Mouse (Mus musculus): ENCODE data around the gene Kif6. TPM values are rescaled to one million over a fixed set of nuclear protein-coding genes. Genes with fewer than 3 reads are reported as not detected.
A peak's percentile ranks its signal among the peaks of the same experiment; 100 is the strongest.

The Kif6 gene
- polyA plus RNA-seq, 1 experiment from 2014 or later, result 3.1 TPM

DNA sequence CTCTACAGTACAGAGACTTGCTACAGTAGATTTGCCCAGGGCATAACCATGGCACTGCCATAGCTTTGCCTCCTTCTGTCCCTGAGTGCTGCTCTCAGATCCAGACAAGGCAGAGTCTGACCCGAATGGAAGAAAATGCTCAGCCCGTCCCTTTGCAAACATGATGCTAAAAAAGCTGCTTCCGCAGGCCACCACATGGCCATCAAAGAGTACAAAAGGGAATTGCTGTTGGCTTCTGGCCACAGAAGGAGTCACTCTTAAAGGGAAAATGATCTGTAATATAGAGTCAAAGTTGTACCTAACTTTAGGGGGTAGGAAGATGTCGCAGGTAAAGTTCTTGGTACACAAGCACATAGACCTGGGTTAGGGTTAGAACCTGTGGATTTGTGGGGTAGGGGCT is 126.2 kb downstream of the Kif6 start:
- Histone ChIP-seq H3K9me3 (replicated peaks; ENCODE audit: control insufficient read depth, low read length) (no peaks in the 10 kb centered on the region), H3K4me1 (ENCODE audit: control insufficient read depth, insufficient read depth, low read length) (no peaks in the 10 kb centered on the region), H3K36me3 (replicated peaks; ENCODE audit: control insufficient read depth, insufficient read depth, low read depth, low read length) (no peaks in the 10 kb centered on the region), H3K9ac (replicated peaks; ENCODE audit: low read length) (no peak overlapping the region), H3K4me3 (ENCODE audit: low read depth, low read length) (no peak overlapping the region), H3K27me3 (ENCODE audit: control insufficient read depth, insufficient read depth, low read length) (no peaks in the 10 kb centered on the region), H3K27ac (replicated peaks; ENCODE audit: low read depth, low read length) (no peak overlapping the region), H3K4me2 (ENCODE audit: low read depth, low read length) (no peak overlapping the region)
- DNase-seq (ENCODE audit: low spot score) (no peak), ATAC-seq (replicated peaks; ENCODE audit: insufficient number of reproducible peaks, low FRiP score, low TSS enrichment, low read depth) (no peak)
- 89% methylated on average over 4 of the region's 4 CpGs for WGBS

GRCm38 (mm10) chr17:49741927-49742326 is 127.0 kb downstream of the Kif6 start:
- Histone ChIP-seq H3K4me3 (ENCODE audit: low read depth, low read length) (no peak overlapping the region), H3K27ac (replicated peaks; ENCODE audit: low read depth, low read length) (no peak overlapping the region), H3K4me1 (ENCODE audit: control insufficient read depth, insufficient read depth, low read length) (no peaks in the 10 kb centered on the region), H3K36me3 (replicated peaks; ENCODE audit: control insufficient read depth, insufficient read depth, low read depth, low read length) (no peaks in the 10 kb centered on the region), H3K9ac (replicated peaks; ENCODE audit: low read length) (no peak overlapping the region), H3K9me3 (replicated peaks; ENCODE audit: control insufficient read depth, low read length) (no peaks in the 10 kb centered on the region), H3K4me2 (ENCODE audit: low read depth, low read length) (no peak overlapping the region), H3K27me3 (ENCODE audit: control insufficient read depth, insufficient read depth, low read length) (no peaks in the 10 kb centered on the region)
- 73% methylated on average over 5 of the region's 5 CpGs for WGBS
- ATAC-seq (replicated peaks; ENCODE audit: insufficient number of reproducible peaks, low FRiP score, low TSS enrichment, low read depth) (no peak), DNase-seq (ENCODE audit: low spot score) (no peak)

DNA sequence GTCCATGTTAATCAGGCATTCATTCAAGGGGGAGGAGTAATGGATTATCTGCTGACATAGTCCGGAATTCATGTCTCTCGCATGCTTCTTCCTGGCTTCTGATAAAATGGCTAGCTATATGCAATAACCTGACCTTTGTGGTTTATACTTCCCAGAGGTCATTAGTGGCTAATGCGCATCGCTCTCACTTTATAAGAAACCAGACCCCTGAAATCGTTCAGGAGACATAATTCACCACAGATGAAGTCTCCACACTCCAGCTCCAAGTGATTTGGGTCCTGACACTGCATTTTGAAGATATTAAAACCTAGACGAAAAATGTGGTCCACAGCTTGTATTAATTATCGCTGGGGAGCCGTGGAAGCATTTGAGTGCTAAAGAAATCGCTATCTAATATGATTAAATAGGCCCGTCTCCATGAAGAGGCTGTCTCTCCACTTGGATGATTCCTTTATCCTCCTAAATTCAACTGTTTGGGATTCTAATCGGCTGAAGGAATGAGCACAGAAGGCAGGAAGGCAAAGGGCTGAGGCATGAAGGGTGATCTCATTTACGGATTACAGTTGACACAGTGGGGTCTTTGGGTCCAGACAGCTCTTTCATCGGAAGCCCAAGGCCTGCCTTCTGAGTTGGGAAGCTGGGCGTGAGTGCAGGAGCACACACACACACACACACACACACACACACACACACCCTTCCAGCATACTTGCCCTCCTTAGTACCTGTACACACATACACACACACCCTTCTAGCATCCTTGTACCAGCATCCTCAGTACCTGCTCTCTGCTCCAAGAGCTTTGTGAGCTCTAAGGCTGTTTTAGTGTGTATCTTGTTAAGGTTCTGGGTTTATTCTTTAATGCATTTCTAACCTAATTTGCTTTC is 128.9 kb downstream of the Kif6 start:
- ATAC-seq (replicated peaks; ENCODE audit: insufficient number of reproducible peaks, low FRiP score, low TSS enrichment, low read depth) (no peak), DNase-seq (ENCODE audit: low spot score) (peak; percentile 59)
- no peak overlapping the region for H3K9ac ChIP-seq (replicated peaks; ENCODE audit: low read length)
- no peak overlapping the region for H3K4me3 ChIP-seq (ENCODE audit: low read depth, low read length)
- 42% methylated on average over 14 of the region's 14 CpGs for WGBS
- no peak overlapping the region for H3K4me2 ChIP-seq (ENCODE audit: low read depth, low read length)
- no peaks in the 10 kb centered on the region for H3K4me1 ChIP-seq (ENCODE audit: control insufficient read depth, insufficient read depth, low read length)
- H3K27me3 ChIP-seq (ENCODE audit: control insufficient read depth, insufficient read depth, low read length), result no peaks in the 10 kb centered on the region
- H3K9me3 ChIP-seq (replicated peaks; ENCODE audit: control insufficient read depth, low read length), result no peaks in the 10 kb centered on the region
- no peaks in the 10 kb centered on the region for H3K36me3 ChIP-seq (replicated peaks; ENCODE audit: control insufficient read depth, insufficient read depth, low read depth, low read length)
- no peak overlapping the region for H3K27ac ChIP-seq (replicated peaks; ENCODE audit: low read depth, low read length)

- Histone ChIP-seq H3K4me2 (ENCODE audit: low read depth, low read length) (no peak overlapping the region), H3K4me1 (ENCODE audit: control insufficient read depth, insufficient read depth, low read length) (no peaks in the 10 kb centered on the region), H3K27me3 (ENCODE audit: control insufficient read depth, insufficient read depth, low read length) (no peaks in the 10 kb centered on the region), H3K27ac (replicated peaks; ENCODE audit: low read depth, low read length) (no peak overlapping the region), H3K4me3 (ENCODE audit: low read depth, low read length) (no peak overlapping the region), H3K9ac (replicated peaks; ENCODE audit: low read length) (no peak overlapping the region), H3K36me3 (replicated peaks; ENCODE audit: control insufficient read depth, insufficient read depth, low read depth, low read length) (no peaks in the 10 kb centered on the region), H3K9me3 (replicated peaks; ENCODE audit: control insufficient read depth, low read length) (no peaks in the 10 kb centered on the region)
- ATAC-seq (replicated peaks; ENCODE audit: insufficient number of reproducible peaks, low FRiP score, low TSS enrichment, low read depth), result no peak
- DNase-seq (ENCODE audit: low spot score), result no peak
- 66% methylated on average over 6 of the region's 6 CpGs for WGBS
Observed at GRCm38 (mm10) chr17:49750889-49751324, 136.0 kb downstream of the Kif6 start.

DNA sequence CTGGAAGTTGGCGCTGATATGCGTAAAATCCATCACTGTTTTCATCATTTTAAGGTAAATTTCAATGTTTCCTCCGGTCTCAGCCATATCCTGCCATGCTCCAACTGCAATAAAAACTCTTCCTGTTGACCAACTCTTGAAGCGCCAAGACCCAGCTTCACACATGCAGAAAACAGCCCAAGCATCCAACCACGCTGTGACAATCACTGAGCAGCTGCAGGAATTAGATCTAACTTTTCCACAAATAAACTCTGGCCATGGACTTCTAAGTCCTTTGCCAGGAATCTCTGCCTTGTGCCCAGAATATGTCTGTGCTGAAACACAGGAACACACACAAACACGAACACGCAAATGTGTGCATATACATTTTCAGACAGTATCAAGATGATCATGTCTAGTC is 138.9 kb downstream of the Kif6 start:
- Histone ChIP-seq H3K36me3 (replicated peaks; ENCODE audit: control insufficient read depth, insufficient read depth, low read depth, low read length) (no peaks in the 10 kb centered on the region), H3K4me2 (ENCODE audit: low read depth, low read length) (no peak overlapping the region), H3K9me3 (replicated peaks; ENCODE audit: control insufficient read depth, low read length) (no peaks in the 10 kb centered on the region), H3K27me3 (ENCODE audit: control insufficient read depth, insufficient read depth, low read length) (no peaks in the 10 kb centered on the region), H3K9ac (replicated peaks; ENCODE audit: low read length) (no peak overlapping the region), H3K27ac (replicated peaks; ENCODE audit: low read depth, low read length) (no peak overlapping the region), H3K4me1 (ENCODE audit: control insufficient read depth, insufficient read depth, low read length) (no peaks in the 10 kb centered on the region), H3K4me3 (ENCODE audit: low read depth, low read length) (no peak overlapping the region)
- 97% methylated on average over 7 of the region's 7 CpGs for WGBS
- DNase-seq (ENCODE audit: low spot score), result no peak
- no peak for ATAC-seq (replicated peaks; ENCODE audit: insufficient number of reproducible peaks, low FRiP score, low TSS enrichment, low read depth)

DNA sequence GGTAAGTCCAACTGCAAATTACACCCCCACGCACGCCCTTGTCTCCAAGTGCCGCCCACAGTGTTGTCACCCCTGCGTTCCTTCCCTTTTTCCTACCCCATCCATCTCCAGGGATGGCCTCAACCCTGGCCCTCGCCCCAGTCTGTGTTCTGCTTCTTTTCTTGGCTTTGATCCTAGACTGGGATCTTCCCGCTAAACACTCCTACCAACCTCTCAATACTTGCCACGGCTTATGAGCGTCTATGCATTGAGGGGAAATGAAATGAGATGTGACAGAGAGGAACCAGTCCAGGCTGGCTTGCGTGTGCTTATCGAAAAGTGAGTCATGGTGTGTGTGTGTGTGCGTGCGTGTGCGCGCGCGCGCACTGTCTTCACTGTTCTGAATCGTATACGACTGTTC is 141.9 kb downstream of the Kif6 start:
- no peaks in the 10 kb centered on the region for H3K36me3 ChIP-seq (replicated peaks; ENCODE audit: control insufficient read depth, insufficient read depth, low read depth, low read length)
- DNase-seq (ENCODE audit: low spot score) (no peak), ATAC-seq (replicated peaks; ENCODE audit: insufficient number of reproducible peaks, low FRiP score, low TSS enrichment, low read depth) (no peak)
- no peak overlapping the region for H3K4me3 ChIP-seq (ENCODE audit: low read depth, low read length)
- no peaks in the 10 kb centered on the region for H3K9me3 ChIP-seq (replicated peaks; ENCODE audit: control insufficient read depth, low read length)
- WGBS, result 92% methylated on average over 19 of the region's 19 CpGs
- no peak overlapping the region for H3K9ac ChIP-seq (replicated peaks; ENCODE audit: low read length)
- no peaks in the 10 kb centered on the region for H3K27me3 ChIP-seq (ENCODE audit: control insufficient read depth, insufficient read depth, low read length)
- no peak overlapping the region for H3K4me2 ChIP-seq (ENCODE audit: low read depth, low read length)
- no peak overlapping the region for H3K27ac ChIP-seq (replicated peaks; ENCODE audit: low read depth, low read length)
- H3K4me1 ChIP-seq (ENCODE audit: control insufficient read depth, insufficient read depth, low read length), result no peaks in the 10 kb centered on the region

- 79% methylated on average over 4 of the region's 4 CpGs for WGBS
- no peak for DNase-seq (ENCODE audit: low spot score)
- no peaks in the 10 kb centered on the region for H3K9me3 ChIP-seq (replicated peaks; ENCODE audit: control insufficient read depth, low read length)
- no peaks in the 10 kb centered on the region for H3K36me3 ChIP-seq (replicated peaks; ENCODE audit: control insufficient read depth, insufficient read depth, low read depth, low read length)
- no peak overlapping the region for H3K9ac ChIP-seq (replicated peaks; ENCODE audit: low read length)
- H3K4me1 ChIP-seq (ENCODE audit: control insufficient read depth, insufficient read depth, low read length), result no peaks in the 10 kb centered on the region
- no peak overlapping the region for H3K4me2 ChIP-seq (ENCODE audit: low read depth, low read length)
- ATAC-seq (replicated peaks; ENCODE audit: insufficient number of reproducible peaks, low FRiP score, low TSS enrichment, low read depth), result no peak
- H3K27ac ChIP-seq (replicated peaks; ENCODE audit: low read depth, low read length), result no peak overlapping the region
- no peak overlapping the region for H3K4me3 ChIP-seq (ENCODE audit: low read depth, low read length)
- no peaks in the 10 kb centered on the region for H3K27me3 ChIP-seq (ENCODE audit: control insufficient read depth, insufficient read depth, low read length)
Observed at GRCm38 (mm10) chr17:49759047-49759446, 144.1 kb downstream of the Kif6 start.

- H3K9ac ChIP-seq (replicated peaks; ENCODE audit: low read length), result no peak overlapping the region
- WGBS, result 71% methylated on average over 11 of the region's 11 CpGs
Observed at GRCm38 (mm10) chr17:49761260-49761659, 146.3 kb downstream of the Kif6 start.

More at GRCm38 (mm10) chr17:49761260-49761659, 146.3 kb downstream of the Kif6 start:
- no peaks in the 10 kb centered on the region for H3K4me1 ChIP-seq (ENCODE audit: control insufficient read depth, insufficient read depth, low read length)
- no peak for ATAC-seq (replicated peaks; ENCODE audit: insufficient number of reproducible peaks, low FRiP score, low TSS enrichment, low read depth)
- DNase-seq (ENCODE audit: low spot score), result no peak
- H3K4me2 ChIP-seq (ENCODE audit: low read depth, low read length), result no peak overlapping the region
- no peaks in the 10 kb centered on the region for H3K36me3 ChIP-seq (replicated peaks; ENCODE audit: control insufficient read depth, insufficient read depth, low read depth, low read length)
- no peak overlapping the region for H3K4me3 ChIP-seq (ENCODE audit: low read depth, low read length)
- H3K27me3 ChIP-seq (ENCODE audit: control insufficient read depth, insufficient read depth, low read length), result no peaks in the 10 kb centered on the region
- H3K9me3 ChIP-seq (replicated peaks; ENCODE audit: control insufficient read depth, low read length), result no peaks in the 10 kb centered on the region
- H3K27ac ChIP-seq (replicated peaks; ENCODE audit: low read depth, low read length), result no peak overlapping the region

All from embryonic facial prominence, embryonic 11.5 days (tissue).